Mouse (Mus musculus) C2C12 (cell line): ENCODE measurements around the gene Stard3nl.

Experiments
- CTCF ChIP-seq: IDR thresholded peaks from one replicate; pipeline ENCODE4 v1.5.1; 2011; ENCODE audit not compliant: control insufficient read depth, insufficient read depth, insufficient read length
- MYOD1 ChIP-seq: IDR thresholded peaks from one replicate; pipeline ENCODE4 v1.6.1; 2011; ENCODE audit warnings: low read depth; ENCODE audit not compliant: control insufficient read depth, insufficient read length
- MYOG ChIP-seq: IDR thresholded peaks from one replicate; pipeline ENCODE4 v1.6.1; 2011; ENCODE audit not compliant: control insufficient read depth, insufficient read length; ENCODE audit errors: extremely low read depth
- USF1 ChIP-seq: IDR thresholded peaks from one replicate; pipeline ENCODE4 v1.6.1; 2011; ENCODE audit warnings: low read depth, mild to moderate bottlenecking, control low read depth, moderate library complexity

DNA sequence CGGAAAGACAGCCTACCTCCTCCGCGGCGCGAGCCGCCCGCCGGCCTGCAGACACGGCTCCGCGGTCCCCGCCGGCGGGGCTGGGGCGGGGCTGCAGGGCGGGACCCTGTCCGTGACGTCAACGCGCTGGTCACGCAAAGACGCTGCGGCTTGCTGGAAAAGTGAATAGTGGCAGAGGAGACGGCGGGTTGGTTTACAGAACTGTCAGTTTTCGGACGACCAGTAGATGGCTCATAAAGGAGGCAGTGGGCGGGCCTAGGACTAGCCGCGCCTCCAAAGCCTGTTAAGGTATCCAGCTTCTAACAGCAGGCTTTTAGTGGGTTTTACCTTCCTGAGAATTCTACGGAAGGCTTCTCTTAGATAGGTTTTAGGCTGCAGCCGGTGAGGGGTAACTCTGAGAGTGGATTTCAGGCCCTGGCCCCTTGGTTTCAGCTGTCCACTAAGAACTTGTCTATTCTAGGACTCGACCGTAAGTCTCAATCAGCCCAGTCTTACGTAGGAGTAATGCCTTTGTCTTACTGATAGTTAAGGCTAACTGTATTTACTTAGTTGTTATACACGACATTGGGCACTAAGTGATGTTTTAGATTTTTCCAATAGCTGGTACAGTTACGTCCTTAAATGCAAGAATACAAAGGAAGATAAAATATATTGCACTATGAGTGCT lies at the start of gene Stard3nl:
- TF ChIP-seq CTCF (no peak), USF1 (no peak), MYOD1 (no peak), MYOG (no peak)
